Mouse (Mus musculus) E14TG2a.4 (cell line): ENCODE measurements around the gene Gli2.

Experiments used
- CTCF ChIP-seq: conservative IDR thresholded peaks from 2 replicates; pipeline ENCODE4 v1.5.1; 2014; ENCODE audit warnings: low read length
- NANOG ChIP-seq: IDR thresholded peaks from 2 replicates; pipeline ENCODE4 v1.6.1; 2014; ENCODE audit warnings: borderline replicate concordance, low read length, mixed read lengths

- no peak for TF ChIP-seq CTCF
- TF ChIP-seq NANOG = no peak
Observed at GRCm38 (mm10) chr1:118922189-118922588, 131.2 kb downstream of the Gli2 start.
